21 mouse cellular contexts compared by ENCODE assay signal in genomic region chr11:55681226-55681980, GRCm38 (mm10).
DNase-seq lines count a peak whose midpoint lies in the region; ATAC-seq and TF ChIP-seq lines count a peak whose summit lies in the region.
"Had no signal": no experiment of that assay in that cellular context is flagged by ENCODE, and none has a peak within 500 bp of the region (broad histone marks: within the 10 kb centered on the region; RNA-seq: fewer than 3 reads in every experiment).

No protein-coding gene starts in this region.

- H3K4me3 ChIP-seq in heart, adult 2 months = no peak overlapping the region
- peak overlapping the region; percentile 22 for H3K4me3 ChIP-seq in hindbrain, embryonic 14.5 days (replicated peaks; ENCODE audit: low read length)
- peak overlapping the region; percentile 21 for H3K4me3 ChIP-seq in neural tube, embryonic 13.5 days
- H3K4me3 ChIP-seq in liver, embryonic 11.5 days (ENCODE audit: low read depth, low read length) = no peak overlapping the region
- H3K4me3 ChIP-seq: heart, embryonic 13.5 days; left cerebral cortex, adult 2 months; limb, embryonic 10.5 days; liver, embryonic 12.5 days; lung, embryonic 15.5 days; stomach, embryonic 15.5 days had no signal

- TF ChIP-seq EP300 in heart, adult 2 months (IDR thresholded peaks at IDR 0.05; ENCODE audit: insufficient read depth, low read depth, low read length) = no peak

- H3K27ac ChIP-seq in heart, adult 2 months = no peak overlapping the region
- peak overlapping the region; percentile 6; the same call in 1 of the 2 replicates for H3K27ac ChIP-seq in hindbrain, embryonic 14.5 days
- H3K27ac ChIP-seq in neural tube, embryonic 13.5 days (replicated peaks) = peak overlapping the region; percentile 49
- H3K27ac ChIP-seq in liver, embryonic 11.5 days (ENCODE audit: low read depth, low read length) = no peak overlapping the region
- H3K27ac ChIP-seq: heart, embryonic 13.5 days; left cerebral cortex, adult 2 months; limb, embryonic 10.5 days; liver, embryonic 12.5 days; lung, embryonic 15.5 days; macrophage; stomach, embryonic 15.5 days had no signal

- no peak overlapping the region for H3K9ac ChIP-seq in heart, adult 2 months (ENCODE audit: low read depth, low read length)
- H3K9ac ChIP-seq in hindbrain, embryonic 14.5 days = peak overlapping the region; percentile 50; the same call in 1 of the 2 replicates
- H3K9ac ChIP-seq in neural tube, embryonic 13.5 days = peak overlapping the region; percentile 47; the same call in 1 of the 2 replicates
- H3K9ac ChIP-seq in liver, embryonic 11.5 days (ENCODE audit: low read depth, low read length) = no peak overlapping the region
- H3K9ac ChIP-seq: heart, embryonic 13.5 days; liver, embryonic 12.5 days; lung, embryonic 15.5 days; stomach, embryonic 15.5 days had no signal

- peak; percentile 74 for DNase-seq in heart, adult 11 months
- no peak for DNase-seq in heart, adult 2 months
- peak; percentile 39 for DNase-seq in embryo, embryonic 10 days (ENCODE audit: low spot score)
- DNase-seq in hindbrain, embryonic 14.5 days (ENCODE audit: low spot score) = peak; percentile 70
- DNase-seq in frontal cortex, postnatal 25 days (ENCODE audit: low spot score in 2 of 2) = no peak
- no peak for DNase-seq in gastrocnemius, postnatal 14 days
- DNase-seq in liver, embryonic 11.5 days (ENCODE audit: low spot score) = no peak
- DNase-seq: adrenal gland, adult 8-10 months; cerebellum, adult 2 months; gastrocnemius, postnatal 10 days; spleen, adult 18-20 months; thymus, postnatal 14 days had no signal

- TF ChIP-seq POLR2A in heart, adult 2 months (IDR thresholded peaks at IDR 0.05; ENCODE audit: insufficient read depth, low read depth, low read length) = no peak

- H3K36me3 ChIP-seq in heart, adult 2 months (ENCODE audit: control insufficient read depth, insufficient read depth, low read length) = no peaks in the 10 kb centered on the region
- no peaks in the 10 kb centered on the region for H3K36me3 ChIP-seq in hindbrain, embryonic 14.5 days (replicated peaks; ENCODE audit: control insufficient read depth, insufficient read depth)
- no peaks in the 10 kb centered on the region for H3K36me3 ChIP-seq in neural tube, embryonic 13.5 days
- H3K36me3 ChIP-seq in liver, embryonic 11.5 days (ENCODE audit: control insufficient read depth, insufficient read depth, low read length) = no peaks in the 10 kb centered on the region
- H3K36me3 ChIP-seq: heart, embryonic 13.5 days; limb, embryonic 10.5 days; liver, embryonic 12.5 days; lung, embryonic 15.5 days; stomach, embryonic 15.5 days had no signal

- WGBS in heart, adult 2 months = 77% methylated on average over 21 of the region's 21 CpGs
- WGBS in hindbrain, embryonic 14.5 days = 30% methylated on average over 21 of the region's 21 CpGs
- 31% methylated on average over 21 of the region's 21 CpGs for WGBS in neural tube, embryonic 13.5 days
- 74% methylated on average over 21 of the region's 21 CpGs for WGBS in liver, embryonic 11.5 days

- TF ChIP-seq CTCF in heart, adult 2 months (IDR thresholded peaks at IDR 0.05) = no peak

- no peaks in the 10 kb centered on the region for H3K79me2 ChIP-seq in heart, adult 2 months (replicated peaks; ENCODE audit: control insufficient read depth, insufficient read depth, low read length)

- no peaks in the 10 kb centered on the region for H3K27me3 ChIP-seq in heart, adult 2 months (ENCODE audit: control insufficient read depth, insufficient read depth, low read length)
- H3K27me3 ChIP-seq in hindbrain, embryonic 14.5 days (ENCODE audit: control insufficient read depth, insufficient read depth, low read length) = no peaks in the 10 kb centered on the region
- no peaks in the 10 kb centered on the region for H3K27me3 ChIP-seq in neural tube, embryonic 13.5 days
- no peaks in the 10 kb centered on the region for H3K27me3 ChIP-seq in liver, embryonic 11.5 days (replicated peaks; ENCODE audit: control insufficient read depth, insufficient read depth, low read length)
- H3K27me3 ChIP-seq: heart, embryonic 13.5 days; liver, embryonic 12.5 days; lung, embryonic 15.5 days; stomach, embryonic 15.5 days had no signal

- no peaks in the 10 kb centered on the region for H3K9me3 ChIP-seq in hindbrain, embryonic 14.5 days (ENCODE audit: control insufficient read depth, low read length)
- H3K9me3 ChIP-seq in neural tube, embryonic 13.5 days = no peaks in the 10 kb centered on the region
- H3K9me3 ChIP-seq in liver, embryonic 11.5 days (ENCODE audit: control insufficient read depth, low read length) = no peaks in the 10 kb centered on the region
- H3K9me3 ChIP-seq: heart, embryonic 13.5 days; limb, embryonic 10.5 days; liver, embryonic 12.5 days; lung, embryonic 15.5 days; stomach, embryonic 15.5 days had no signal

- H3K4me2 ChIP-seq in hindbrain, embryonic 14.5 days (replicated peaks) = peak overlapping the region; percentile 54
- peak overlapping the region; percentile 50 for H3K4me2 ChIP-seq in neural tube, embryonic 13.5 days
- H3K4me2 ChIP-seq in liver, embryonic 11.5 days = no peak overlapping the region
- H3K4me2 ChIP-seq: heart, embryonic 13.5 days; liver, embryonic 12.5 days; lung, embryonic 15.5 days; stomach, embryonic 15.5 days had no signal

- ATAC-seq in hindbrain, embryonic 14.5 days (ENCODE audit: low FRiP score) = peak; percentile 75
- peak; percentile 68 for ATAC-seq in neural tube, embryonic 13.5 days (ENCODE audit: low read depth)
- ATAC-seq in liver, embryonic 11.5 days (replicated peaks; ENCODE audit: low FRiP score) = no peak
- ATAC-seq: intestine, postnatal 0 days; liver, embryonic 12.5 days had no signal

- H3K4me1 ChIP-seq in heart, adult 2 months (ENCODE audit: control insufficient read depth, insufficient read depth, low read length) = no peaks in the 10 kb centered on the region
- no peaks in the 10 kb centered on the region; the same call in 1 of the 2 replicates for H3K4me1 ChIP-seq in hindbrain, embryonic 14.5 days (replicated peaks; ENCODE audit: control insufficient read depth, insufficient read depth, low read length)
- H3K4me1 ChIP-seq in neural tube, embryonic 13.5 days (replicated peaks) = peaks cover 53% of the 10 kb centered on the region
- no peaks in the 10 kb centered on the region for H3K4me1 ChIP-seq in liver, embryonic 11.5 days (replicated peaks; ENCODE audit: control insufficient read depth, insufficient read depth, low read length)
- H3K4me1 ChIP-seq: heart, embryonic 13.5 days; limb, embryonic 10.5 days; liver, embryonic 12.5 days; lung, embryonic 15.5 days; stomach, embryonic 15.5 days had no signal

- intact Hi-C loops in heart, adult 2 months (cut with DNase I) = no loop called here
- intact Hi-C loops in gastrocnemius, postnatal 14 days (cut with DNase I; ENCODE audit: low total_unique reads) = no loop called here

Comparison
In these comparisons a context has a peak if more than half of its experiments do, and no peak if none do; other contexts are left out.
1. DNase-seq: peak in heart, adult 11 months (single experiment), embryo, embryonic 10 days (single experiment) and hindbrain, embryonic 14.5 days (single experiment); none in heart, adult 2 months (0 of 2), frontal cortex, postnatal 25 days (0 of 2), gastrocnemius, postnatal 14 days (single experiment) and liver, embryonic 11.5 days (single experiment).
2. H3K27ac ChIP-seq: peak in hindbrain, embryonic 14.5 days (single experiment) and neural tube, embryonic 13.5 days (single experiment); none in heart, adult 2 months (single experiment) and liver, embryonic 11.5 days (single experiment).
3. H3K4me3 ChIP-seq: peak in hindbrain, embryonic 14.5 days (single experiment) and neural tube, embryonic 13.5 days (single experiment); none in heart, adult 2 months (single experiment) and liver, embryonic 11.5 days (single experiment).
4. H3K9ac ChIP-seq: peak in hindbrain, embryonic 14.5 days (single experiment) and neural tube, embryonic 13.5 days (single experiment); none in heart, adult 2 months (single experiment) and liver, embryonic 11.5 days (single experiment).